Mouse (Mus musculus): Measurements from ENCODE around the gene Cox5b. TPM values are rescaled to one million over a fixed set of nuclear protein-coding genes. Genes with fewer than 3 reads are reported as not detected.
A peak's percentile ranks its signal among the peaks of the same experiment; 100 is the strongest.

Cox5b gene
- polyA plus RNA-seq, 1 experiment: 760 TPM

- DNase-seq (ENCODE audit: low read depth, low spot score): no peak
- 95% methylated on average over 39 of the region's 39 CpGs for WGBS
These were observed 8.5 kb upstream of the Cox5b start, which contains the start of gene Fam178b for GRCm38 (mm10) chr1:36682620-36683355. Gene Fam178b (minus strand): TSS chr1:36683183.

DNA sequence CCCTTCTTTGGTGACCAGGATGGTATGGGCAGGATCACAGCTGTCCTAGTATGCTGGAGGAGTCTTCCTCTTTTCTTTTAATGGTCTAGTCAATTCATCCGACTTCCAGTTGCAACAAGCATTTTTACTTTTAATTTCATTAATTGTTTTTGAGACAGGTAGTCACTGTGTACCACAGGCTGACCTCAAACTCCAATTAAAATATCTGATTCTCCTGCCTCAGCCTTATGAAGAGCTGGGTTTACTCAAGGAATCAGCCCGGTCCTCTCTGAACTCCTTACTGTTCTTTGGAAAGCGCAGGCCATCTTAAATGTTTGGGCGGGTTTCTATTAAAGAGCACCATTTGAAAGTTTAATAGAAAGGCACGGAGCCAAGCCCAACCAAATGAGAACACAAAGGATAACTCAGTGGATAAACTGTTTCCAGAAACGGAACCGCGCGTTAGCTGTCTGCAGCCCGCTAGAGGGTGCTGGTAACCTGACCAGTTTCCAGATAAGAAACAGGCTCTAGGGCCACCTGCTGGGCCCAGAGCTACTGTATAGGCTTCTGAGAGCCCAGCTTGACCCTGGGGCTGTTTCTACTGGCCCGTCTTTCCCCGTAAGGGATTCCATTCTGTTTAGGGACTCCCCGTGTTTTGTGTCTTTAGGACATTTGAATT, 7.3 kb upstream of the Cox5b start:
- WGBS: 5% methylated on average over 13 of the region's 13 CpGs
- DNase-seq (ENCODE audit: low read depth, low spot score): peak; percentile 57

- DNase-seq (ENCODE audit: low read depth, low spot score): no peak
- 59% methylated on average over 11 of the region's 11 CpGs for WGBS
These were observed 496 bp upstream of the Cox5b start for GRCm38 (mm10) chr1:36690671-36691235.

GRCm38 (mm10) chr1:36694871-36695270, 3.6 kb downstream of the Cox5b start:
- DNase-seq (ENCODE audit: low read depth, low spot score): peak; percentile 45
- 51% methylated on average over 6 of the region's 6 CpGs for WGBS

GRCm38 (mm10) chr1:36696411-36696810, 5.2 kb downstream of the Cox5b start:
- WGBS: 49% methylated on average over 6 of the region's 6 CpGs

GRCm38 (mm10) chr1:36697030-36697429, 5.8 kb downstream of the Cox5b start:
- no peak for DNase-seq (ENCODE audit: low read depth, low spot score)
- WGBS: 75% methylated on average over 5 of the region's 5 CpGs

More at GRCm38 (mm10) chr1:36696411-36696810, 5.2 kb downstream of the Cox5b start:
- no peak for DNase-seq (ENCODE audit: low read depth, low spot score)

DNA sequence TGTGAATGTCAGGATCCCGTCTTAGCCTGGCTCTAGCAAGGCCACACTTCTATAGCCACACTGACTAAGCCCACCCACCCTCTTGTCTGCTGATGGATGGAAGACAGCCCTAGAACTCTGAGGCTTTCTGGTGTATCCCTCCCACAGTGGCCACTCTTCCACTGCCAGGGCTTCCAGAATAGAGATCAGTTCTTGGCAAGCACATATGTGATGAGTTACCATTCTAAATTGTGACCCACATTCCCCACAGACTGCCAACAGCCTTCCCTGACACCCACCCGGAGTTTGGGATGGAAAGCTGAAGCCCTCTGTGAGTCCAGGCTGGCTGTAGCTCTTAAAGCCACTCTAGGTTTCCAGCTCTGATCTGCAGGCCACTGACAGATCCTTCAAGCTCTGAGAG, 15.9 kb downstream of the Cox5b start:
- 84% methylated on average over 2 of the region's 2 CpGs for WGBS

DNA sequence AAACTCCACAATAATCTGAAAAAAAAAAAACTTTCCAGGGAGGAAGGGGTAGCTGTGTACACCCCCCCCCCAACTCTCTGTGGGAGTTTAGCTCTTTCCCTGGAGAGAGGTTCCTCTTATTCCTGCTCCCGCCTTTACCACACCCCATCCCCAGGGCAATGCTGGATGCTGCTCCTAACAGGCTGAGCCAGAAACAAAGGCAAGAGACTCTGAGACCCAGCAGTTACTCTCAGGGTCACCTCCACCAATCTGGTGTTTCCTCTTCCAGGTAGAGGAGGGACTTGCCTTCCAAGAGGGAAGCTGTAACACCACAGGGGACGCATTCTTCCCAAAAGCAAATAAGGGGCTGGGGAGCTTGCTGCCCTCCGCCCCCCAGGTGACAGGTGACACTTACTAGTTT, 16.5 kb downstream of the Cox5b start:
- no peak for DNase-seq (ENCODE audit: low read depth, low spot score)
- 65% methylated on average over 3 of the region's 3 CpGs for WGBS

More for the DNA sequence above, 15.9 kb downstream of the Cox5b start:
- no peak for DNase-seq (ENCODE audit: low read depth, low spot score)

- no peak for DNase-seq (ENCODE audit: low read depth, low spot score)
- 29% methylated on average over 1 of the region's 1 CpGs for WGBS
These were observed 17.4 kb downstream of the Cox5b start for GRCm38 (mm10) chr1:36708626-36709025.

- WGBS: under 1% methylated on average over 33 of the region's 33 CpGs
- no peak for DNase-seq (ENCODE audit: low read depth, low spot score)
These were observed 18.0 kb downstream of the Cox5b start for GRCm38 (mm10) chr1:36709055-36709853.

DNA sequence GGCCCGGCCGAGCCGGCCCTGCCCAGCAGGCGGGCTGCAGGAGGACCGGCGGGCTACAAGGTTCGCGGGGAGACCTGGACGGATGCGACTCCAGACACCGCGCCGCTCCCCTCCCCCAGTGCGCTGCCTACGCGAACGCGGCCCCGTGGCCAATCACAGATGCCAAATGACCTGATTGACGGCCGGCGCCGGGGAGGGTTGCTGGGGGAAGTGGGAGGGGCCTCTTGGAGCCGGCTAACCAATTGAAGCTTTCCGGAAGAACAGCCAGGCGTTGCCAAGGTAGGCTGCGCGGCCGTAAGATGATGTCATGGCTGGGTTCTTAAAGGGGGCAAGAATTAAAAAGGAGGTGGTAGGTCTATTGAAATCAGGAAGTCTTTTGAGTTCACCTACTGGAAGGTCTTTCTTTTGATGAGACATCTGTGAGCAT, 18.6 kb downstream of the Cox5b start, which contains the start of gene 4933424G06Rik:
TSS of gene 4933424G06Rik (plus strand) at position 296 of the 427 bp plus-strand sequence.
- DNase-seq (ENCODE audit: low read depth, low spot score): peak; percentile 88
- under 1% methylated on average over 29 of the region's 29 CpGs for WGBS

DNA sequence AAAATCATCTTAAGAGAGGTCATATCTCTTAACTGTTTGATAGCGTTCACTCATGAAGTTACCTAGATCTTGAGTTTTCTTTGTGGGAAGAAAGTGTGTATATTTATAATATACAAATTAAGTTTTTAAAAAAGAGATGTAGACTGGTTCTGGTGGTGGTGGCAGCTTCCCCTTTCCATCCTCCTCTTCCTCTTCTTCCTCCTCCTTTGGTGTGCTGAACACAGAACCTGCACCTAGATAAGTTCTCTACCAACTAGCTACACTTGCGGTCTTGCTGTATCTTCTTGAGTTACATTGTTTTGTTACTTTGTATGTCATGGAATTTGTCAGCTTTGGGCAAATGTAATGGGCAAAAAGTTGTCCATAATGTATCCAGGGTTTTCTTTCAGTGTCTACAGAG, 19.9 kb downstream of the Cox5b start:
- DNase-seq (ENCODE audit: low read depth, low spot score): no peak
- WGBS: 96% methylated on average over 2 of the region's 2 CpGs

DNA sequence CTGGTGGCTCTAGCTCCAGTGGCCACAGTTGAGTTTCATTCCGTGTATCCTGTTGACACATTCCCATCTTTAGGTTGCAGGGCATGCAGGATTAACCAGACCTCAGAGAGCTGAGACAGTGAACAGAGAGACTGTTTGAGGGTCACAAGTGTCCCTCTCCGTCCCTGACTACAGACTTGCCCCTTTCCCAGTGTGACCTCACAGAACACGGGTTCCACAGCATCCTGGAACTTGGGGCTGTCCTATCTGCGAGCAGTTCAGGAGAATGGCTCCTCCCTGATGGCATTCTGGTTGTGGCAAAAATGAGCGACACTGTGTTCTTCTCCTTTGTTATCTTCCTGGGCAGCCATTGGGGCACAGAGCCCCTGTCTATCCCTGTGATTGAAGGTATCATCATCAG, 23.1 kb downstream of the Cox5b start, which contains the start of gene Actr1b:
TSS of gene Actr1b (minus strand) at position 112 of the 400 bp plus-strand sequence.
- DNase-seq (ENCODE audit: low read depth, low spot score): no peak
- 79% methylated on average over 5 of the region's 5 CpGs for WGBS

- no peak for DNase-seq (ENCODE audit: low read depth, low spot score)
- 81% methylated on average over 1 of the region's 1 CpGs for WGBS
These were observed 27.5 kb downstream of the Cox5b start for GRCm38 (mm10) chr1:36718786-36719185.

DNA sequence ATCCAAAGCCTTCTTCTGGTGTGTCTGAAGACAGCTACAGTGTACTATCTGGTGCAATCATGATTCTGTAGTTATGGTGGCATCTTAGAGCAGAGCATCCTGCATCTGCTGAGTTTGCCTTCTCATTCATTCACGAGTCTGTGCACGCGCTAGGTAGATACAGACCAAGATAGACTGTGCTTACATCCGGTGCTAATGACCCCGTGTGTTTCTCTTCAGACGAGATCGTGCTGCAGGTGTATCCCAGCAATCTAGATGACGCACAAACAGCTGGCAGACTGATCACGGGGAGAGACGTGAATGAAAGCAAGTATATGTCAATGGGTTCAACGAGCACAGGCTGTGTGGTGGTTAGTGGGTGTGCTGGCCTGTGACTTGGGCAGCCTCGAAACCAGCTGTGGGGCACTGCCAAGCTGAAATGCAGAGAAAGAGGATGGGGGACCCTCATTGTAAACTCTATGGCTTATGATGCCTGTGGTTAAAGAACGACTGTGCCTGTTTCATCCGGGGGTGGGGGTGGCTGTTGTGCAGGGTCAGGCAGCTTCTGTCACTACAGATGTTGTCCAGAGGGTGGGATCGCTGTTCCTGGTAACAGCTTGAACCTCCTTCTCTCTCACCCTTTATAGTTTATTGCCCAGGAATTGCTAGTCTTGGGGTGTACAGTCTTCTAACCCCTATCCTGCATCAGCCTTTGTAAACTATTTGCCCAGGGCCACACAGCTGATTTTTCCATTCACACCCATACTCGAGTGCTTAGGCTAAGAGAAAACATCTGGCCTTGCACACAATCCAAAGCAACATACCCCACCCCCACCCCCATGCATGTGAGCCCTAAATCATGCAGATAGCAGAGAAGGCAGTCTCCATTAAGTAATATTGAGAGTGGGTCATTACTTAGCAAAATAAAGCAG, 32.2 kb downstream of the Cox5b start:
- WGBS: 52% methylated on average over 16 of the region's 16 CpGs
- DNase-seq (ENCODE audit: low read depth, low spot score): no peak

DNA sequence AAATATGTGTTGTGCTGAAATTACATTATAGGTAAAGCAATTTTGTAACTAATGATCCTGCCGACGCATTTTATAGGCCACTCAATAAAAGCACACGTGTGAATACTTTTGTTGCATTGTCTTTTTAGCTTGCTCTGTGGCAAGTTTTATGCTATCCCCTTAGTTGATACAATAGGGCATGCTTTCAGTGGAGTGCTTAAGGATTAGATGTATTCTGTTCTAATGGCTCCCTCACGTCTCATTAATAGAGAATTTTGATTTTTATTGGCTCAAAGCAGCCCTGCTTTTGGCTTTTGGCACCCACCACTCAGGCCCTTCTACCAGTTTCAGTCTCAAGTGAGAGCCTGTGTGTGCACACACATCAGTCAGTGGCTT, 32.8 kb downstream of the Cox5b start:
- no peak for DNase-seq (ENCODE audit: low read depth, low spot score)
- 59% methylated on average over 4 of the region's 4 CpGs for WGBS

GRCm38 (mm10) chr1:36737300-36737699, 46.1 kb downstream of the Cox5b start:
- WGBS: 8% methylated on average over 4 of the region's 4 CpGs
- peak; percentile 64 for DNase-seq (ENCODE audit: low read depth, low spot score)

DNA sequence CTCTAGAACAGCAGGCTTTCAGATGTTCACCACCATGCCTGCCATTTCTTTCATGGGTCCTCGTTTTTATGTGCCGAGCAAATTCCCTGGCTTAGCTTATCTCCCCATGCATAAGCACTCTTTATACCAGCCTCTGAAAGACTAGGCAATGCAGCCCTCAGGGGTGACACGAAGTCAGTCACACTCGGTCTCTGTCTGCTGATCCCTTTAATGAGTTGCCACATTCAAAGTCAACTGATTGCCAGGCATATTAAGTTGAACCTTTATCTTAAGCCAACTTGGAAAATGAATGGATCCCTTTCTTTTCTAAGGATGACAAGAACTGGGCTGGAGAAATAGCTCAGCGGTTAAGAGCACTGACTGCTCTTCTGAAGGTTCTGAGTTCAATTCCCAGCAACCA, 48.0 kb downstream of the Cox5b start:
- DNase-seq (ENCODE audit: low read depth, low spot score): no peak
- 80% methylated on average over 5 of the region's 5 CpGs for WGBS

GRCm38 (mm10) chr1:36743046-36743445, 51.8 kb downstream of the Cox5b start:
- no peak for DNase-seq (ENCODE audit: low read depth, low spot score)
- WGBS: 71% methylated on average over 9 of the region's 9 CpGs

All from large intestine, adult 2 months (tissue).